Mouse (Mus musculus): ENCODE results near the gene Lrrc74a. TPM values are rescaled to one million over a fixed set of nuclear protein-coding genes. Genes with fewer than 3 reads are reported as not detected.
A peak's percentile ranks its signal among the peaks of the same experiment; 100 is the strongest.

The Lrrc74a gene
- total RNA-seq, 2 experiments from 2014 or later: not detected

DNA sequence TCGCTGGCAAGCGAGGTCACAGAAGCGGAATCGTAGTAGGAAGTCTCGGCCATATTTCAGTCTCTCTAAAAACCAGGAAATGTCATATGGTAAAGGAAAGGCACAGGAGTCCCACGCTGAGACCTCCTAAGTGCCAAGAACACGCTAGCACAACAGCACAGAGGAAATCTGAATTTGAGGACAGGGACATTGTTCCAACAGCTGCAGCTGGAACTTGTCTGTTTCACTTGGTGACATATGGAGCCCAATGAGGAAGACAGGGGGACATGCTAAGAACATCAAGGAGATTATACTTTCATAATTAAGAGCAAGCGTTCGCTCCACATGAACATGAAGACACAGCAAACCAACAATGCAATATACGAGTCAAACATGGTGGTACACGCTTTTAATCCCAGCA lies 17.2 kb upstream of the Lrrc74a start:
- DNase-seq (ENCODE audit: low spot score in 2 of 2): no peak

DNA sequence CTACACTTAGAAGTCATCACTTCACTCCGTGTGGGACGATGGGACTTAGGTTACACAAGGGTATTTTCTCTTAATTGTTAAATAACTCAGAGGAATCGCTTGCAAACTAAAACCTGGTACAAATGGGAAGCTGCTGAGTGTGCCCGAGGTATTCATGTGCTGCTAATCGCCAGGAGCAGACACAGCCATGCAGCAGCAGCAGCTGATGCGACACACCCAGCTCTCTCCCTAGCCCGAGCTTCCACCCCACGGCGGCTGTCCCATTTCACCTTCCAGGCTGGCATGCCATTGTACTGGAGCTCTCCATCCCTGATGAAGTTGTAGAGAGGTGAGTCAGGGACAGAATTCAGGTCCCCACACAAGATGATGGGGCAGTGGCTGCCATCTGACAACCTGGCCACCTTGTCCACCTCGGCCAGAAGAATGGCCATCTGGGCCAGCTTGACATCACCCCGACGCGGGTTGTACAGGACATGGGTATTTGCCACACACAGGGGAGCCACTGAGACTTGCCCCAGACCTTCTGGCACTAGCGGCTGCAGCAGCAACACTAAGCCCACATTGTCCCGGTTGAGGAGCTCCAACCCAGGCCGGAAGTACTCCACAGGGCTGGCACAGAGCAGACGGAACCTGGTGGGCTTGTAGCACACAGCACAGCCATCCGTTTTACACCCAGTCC lies 14.1 kb upstream of the Lrrc74a start:
- no peak for DNase-seq (ENCODE audit: low spot score in 2 of 2)

DNA sequence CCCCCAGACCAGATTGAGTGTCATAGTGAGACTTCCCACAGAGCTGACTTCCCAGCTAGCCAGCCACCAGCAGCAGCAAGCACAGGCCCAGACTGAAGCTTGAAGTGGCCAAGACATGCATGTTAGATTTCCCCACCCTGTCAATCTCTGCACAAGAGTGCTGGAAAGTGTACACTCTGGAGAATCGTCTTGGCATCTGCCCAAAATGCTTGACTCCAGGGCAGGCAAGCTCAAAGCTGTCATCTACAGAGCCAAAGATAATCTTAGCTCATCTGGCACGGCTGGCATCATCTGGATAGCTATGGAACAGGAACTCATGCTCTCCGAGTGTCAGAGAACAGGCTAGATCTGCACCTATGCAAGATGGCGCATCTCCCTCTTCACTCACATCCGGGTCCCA lies 12.7 kb upstream of the Lrrc74a start:
- DNase-seq (ENCODE audit: low spot score in 2 of 2): no peak

DNA sequence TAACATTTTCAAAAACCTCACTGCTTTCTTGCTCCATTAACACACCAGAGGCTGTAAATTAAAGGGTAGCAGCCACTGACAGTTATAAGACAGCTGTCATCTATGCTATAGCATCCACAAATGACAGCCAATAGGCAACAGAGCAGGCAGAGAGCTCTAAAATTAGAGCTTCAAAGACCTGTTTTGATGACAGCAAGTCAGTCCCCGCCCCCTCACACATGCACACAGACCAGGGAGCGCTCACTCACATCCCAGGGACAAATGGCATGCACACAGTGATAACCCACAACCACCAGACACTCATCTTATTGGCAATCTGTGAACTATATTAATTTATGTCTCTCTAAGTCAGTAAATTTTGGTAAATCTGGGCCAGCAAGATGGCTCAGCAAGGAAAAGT lies 9.9 kb upstream of the Lrrc74a start:
- DNase-seq (ENCODE audit: low spot score in 2 of 2): no peak

DNA sequence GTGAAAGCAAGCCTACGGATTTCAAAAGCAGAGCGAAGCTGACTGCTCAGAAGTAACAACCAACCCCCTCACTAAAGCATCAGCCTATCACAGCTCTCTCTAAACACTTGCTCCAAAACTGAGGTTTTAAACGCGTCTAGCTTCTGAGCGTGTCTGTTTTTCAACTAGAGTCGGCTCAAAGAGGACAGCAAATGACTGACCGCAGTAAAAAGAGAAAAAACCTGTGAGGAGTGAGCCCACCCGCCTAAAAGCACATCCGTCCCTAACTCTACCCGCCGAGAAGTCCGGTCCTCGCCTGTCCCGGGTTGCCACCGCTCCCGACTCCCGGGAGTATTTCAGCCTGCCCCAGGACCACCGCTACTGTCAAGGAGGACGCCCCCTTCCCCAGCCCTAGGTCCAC lies 8.5 kb upstream of the Lrrc74a start:
- DNase-seq (ENCODE audit: low spot score in 2 of 2): peak; percentile 27 to 46

DNA sequence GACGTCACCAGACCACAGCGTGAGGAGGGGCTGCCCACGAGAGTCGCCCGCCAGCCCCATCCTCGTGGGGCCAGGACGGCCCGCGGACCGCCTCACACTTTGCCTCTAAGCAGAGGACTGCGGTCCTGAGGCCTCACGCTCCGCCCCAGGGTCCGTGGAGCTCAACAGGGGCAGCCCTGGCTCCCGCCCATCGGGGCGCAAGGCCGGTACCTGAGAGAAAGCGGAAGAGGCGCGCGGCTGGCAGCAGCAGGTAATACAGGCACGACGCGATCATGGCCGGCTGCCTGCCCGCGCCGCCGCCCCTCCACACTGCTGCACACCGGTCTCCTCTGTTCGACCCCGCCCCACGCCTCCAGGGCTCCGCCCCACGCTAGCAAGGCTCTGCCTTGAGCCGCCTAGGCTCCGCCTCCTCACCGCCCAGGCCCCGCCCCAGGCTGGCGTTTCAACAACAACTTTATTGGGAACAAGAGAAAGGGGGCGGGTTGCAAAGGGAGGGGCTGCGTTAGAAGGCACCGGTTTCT lies 8.0 kb upstream of the Lrrc74a start, which contains the start of gene Angel1:
Gene Angel1, minus strand, starts transcription at position 341 of the 521 bp plus-strand sequence.
- peak; percentile 91 to 96 for DNase-seq (ENCODE audit: low spot score in 2 of 2)

DNA sequence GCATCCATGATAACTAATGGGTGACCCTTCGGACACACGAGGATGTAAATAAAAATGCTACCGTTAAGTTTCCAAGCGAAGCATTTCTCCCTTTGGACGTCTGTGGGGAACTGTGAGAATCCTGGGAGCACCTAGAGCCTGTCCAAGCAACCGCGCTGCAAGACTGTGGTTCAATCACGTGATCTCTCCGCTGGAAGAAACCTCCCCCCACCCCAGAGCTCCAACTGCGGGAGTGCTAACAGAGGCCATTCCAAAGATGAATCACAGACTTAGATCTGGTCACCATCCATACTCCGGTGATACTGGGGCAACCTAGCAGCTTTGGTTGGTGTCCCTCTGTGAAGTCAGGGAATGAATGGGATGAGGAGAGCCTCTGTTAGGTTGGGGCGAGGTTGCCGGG lies 26.9 kb downstream of the Lrrc74a start:
- DNase-seq (ENCODE audit: low spot score in 2 of 2): no peak

DNA sequence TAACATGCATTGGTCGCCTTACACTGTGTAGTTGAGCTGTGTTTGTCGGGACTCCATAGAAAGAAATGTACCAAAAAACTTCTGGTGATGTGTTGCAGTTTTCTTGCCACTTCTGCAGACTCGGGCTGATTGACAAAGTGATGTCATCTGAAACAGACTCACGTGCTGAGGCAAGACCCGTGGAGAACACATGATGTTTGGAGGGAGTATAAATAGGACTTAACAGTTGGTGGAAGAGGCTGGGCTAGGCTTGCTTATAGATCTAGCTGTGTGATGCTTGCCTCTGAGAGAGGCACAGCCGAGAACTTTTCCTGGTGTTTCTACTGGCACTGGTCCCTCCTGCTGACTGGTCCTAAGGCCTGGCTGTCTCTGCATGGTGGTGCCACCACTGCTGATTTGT lies 29.9 kb downstream of the Lrrc74a start:
- no peak for DNase-seq (ENCODE audit: low spot score in 2 of 2)

DNA sequence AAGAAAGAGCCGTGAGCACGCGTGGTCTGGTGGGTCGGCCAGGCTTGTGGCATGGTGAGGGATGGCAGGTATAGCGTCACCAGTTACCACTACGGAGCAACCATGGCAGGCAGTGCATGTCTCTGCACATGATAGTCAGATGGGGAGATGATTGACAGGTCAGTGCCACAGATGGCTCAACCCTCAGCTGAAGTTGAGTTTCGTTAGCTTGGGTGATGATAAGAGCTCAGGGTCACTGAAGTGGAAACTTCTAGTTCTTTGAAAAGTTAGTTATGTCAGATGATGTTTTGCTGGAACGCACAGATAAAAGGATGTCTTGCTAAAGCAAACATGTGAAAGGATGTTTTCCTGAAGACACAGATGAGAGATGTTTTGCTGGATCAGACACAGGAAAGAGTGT lies 32.3 kb downstream of the Lrrc74a start:
- no peak for DNase-seq (ENCODE audit: low spot score in 2 of 2)

DNA sequence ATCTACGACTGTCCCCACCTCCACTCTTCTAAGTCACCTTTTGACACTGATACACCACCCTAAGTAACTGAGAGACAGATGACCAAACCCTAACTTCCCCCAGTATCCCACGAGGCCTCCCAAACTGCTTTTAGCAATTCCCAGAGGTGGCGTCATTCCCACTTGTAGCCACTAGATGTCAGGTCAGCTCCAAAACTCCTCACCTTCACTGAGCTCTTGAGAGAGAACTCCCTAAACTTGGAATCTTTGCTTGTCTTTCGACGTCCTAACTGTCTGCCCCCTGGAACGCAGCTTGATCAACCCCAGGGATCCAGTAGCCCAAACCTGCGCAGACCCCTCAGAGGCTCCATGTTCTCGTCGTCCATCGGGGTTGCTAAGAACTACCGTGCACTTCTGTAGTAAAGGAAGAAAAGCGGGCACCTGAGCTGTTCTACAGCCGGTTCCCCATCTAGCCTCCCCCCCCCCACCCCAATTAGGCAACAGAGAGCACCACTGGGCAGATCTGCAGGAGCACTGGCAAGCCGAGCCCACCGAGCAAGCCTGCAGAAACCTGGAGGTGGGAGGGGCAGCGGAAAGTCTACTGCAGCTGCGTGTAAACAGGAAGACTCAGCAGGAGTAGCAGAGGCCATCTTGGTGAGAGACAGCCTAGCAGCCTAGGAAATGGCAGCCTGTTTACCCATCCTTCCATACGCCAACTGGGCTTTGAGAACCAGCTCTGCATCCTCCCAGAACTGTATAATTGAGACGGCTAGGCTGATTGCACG lies 33.9 kb downstream of the Lrrc74a start:
- DNase-seq (ENCODE audit: low spot score in 2 of 2): peak; percentile 50 to 70

DNA sequence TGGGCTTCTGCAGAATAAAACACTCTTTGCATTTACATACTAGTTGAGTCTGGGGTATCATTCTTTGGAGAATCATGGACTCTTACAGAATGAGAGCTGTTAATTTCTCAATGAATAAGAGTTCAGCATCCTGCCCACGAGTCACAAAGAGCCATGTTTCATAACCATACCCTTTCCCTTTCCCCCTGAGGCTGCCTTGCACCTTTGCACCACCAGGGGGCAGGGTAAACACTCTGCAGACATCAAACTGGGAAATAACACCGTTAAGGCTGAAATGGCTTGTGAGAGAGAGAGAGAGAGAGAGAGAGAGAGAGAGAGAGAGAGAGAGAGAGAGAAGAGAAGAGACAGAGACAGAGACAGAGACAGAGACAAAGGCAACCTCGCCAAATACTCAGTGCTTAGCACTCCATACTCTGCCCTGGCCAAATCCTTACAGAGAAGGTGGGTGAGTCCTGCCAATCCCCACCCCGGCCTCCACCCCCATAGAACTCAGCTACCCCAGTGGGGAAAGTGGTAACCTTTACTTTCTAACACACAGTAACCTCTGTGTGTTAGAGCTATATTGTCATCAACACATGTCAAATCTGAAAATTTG lies 34.9 kb downstream of the Lrrc74a start:
- DNase-seq (ENCODE audit: low spot score in 2 of 2): peak; percentile 88 to 90

DNA sequence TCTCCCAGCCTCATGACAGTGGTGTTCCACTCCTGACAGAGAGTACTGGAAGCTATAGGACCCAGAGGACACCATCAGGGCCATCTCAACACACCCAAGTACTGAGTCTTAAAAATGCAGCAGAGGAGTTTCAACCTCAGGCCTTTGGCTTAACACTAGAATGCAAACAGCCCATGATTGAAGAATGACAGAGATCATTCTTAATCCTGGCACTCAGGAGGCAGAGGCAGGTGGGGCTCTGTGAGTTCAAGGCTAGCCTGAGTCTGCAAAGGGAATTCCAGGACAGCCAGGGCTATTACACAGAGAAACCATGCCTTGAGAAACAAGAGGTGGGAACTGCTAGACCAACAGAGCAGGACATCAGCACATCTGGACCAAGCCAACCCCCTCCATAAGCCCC lies 35.6 kb downstream of the Lrrc74a start:
- no peak for DNase-seq (ENCODE audit: low spot score in 2 of 2)

DNA sequence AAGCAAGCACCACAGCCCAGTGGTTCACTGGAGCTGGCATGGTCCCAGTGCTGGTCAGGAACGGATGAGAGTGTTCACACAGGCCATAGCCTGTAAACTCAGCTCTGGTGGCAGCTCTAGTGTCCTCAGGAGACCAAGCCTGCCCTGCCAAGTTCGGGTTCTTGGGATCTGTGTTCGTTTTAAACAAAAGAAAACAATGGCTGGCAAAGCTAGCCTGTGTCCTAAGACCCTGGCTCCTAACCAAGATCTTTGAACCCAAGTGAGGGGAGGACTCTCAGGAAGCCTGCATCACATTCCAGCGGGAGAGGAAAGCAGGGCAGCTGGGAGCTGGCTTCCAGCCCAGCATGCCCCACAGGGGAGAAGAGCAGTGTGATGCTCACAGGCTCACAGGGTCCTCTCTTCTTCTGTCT lies 36.1 kb downstream of the Lrrc74a start:
- DNase-seq (ENCODE audit: low spot score in 2 of 2): peak in 1 of 2 experiments; percentile 46

DNA sequence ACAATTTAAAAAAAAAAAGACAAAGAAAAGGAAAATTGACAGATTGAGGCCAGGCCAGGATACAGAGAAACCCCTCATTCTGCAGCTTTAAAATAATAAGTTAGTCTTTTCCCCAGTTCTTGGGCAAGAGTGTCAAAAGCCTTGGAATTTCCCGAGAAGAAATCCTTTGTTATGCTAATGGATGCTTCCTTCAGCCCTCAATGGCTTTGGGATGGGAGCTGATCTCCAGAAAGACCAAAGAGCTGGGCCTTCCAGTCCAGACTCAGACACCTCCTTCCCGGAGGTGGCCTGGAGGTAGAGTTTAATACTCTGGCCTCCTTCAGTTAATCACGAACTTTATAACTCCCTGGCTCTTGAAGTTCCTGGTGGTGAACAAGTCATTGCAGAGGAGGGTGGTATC lies 36.8 kb downstream of the Lrrc74a start:
- no peak for DNase-seq (ENCODE audit: low spot score in 2 of 2)

DNA sequence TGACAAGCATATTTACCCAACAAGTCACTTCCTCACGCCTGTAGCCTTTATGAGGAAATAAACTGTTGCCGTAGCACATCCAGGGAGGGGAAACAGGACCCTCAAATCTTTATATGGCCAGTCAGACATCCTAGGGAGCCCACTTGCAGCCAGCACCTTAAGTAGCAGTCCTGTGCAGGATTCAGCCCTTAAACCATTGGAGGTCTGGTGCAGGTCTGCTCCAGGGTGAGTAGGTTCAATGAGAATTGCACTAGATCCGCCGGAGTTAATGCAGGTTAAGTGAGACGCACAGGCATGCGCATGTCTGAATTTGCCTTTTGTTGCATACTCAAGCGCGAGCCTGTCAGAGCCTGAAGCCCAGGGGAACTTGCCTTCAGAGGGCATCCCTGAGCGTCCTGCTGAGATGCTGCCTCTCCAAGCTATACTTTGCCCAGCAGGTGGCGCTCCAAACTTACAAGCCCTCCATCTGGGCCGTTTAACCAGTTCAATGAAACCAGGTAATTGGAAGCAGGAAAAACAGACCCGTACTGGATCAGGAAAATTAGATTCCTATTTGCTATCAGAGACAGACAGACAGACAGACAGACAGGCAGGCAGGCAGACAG lies 37.8 kb downstream of the Lrrc74a start:
- DNase-seq (ENCODE audit: low spot score in 2 of 2): peak; percentile 91 to 96

DNA sequence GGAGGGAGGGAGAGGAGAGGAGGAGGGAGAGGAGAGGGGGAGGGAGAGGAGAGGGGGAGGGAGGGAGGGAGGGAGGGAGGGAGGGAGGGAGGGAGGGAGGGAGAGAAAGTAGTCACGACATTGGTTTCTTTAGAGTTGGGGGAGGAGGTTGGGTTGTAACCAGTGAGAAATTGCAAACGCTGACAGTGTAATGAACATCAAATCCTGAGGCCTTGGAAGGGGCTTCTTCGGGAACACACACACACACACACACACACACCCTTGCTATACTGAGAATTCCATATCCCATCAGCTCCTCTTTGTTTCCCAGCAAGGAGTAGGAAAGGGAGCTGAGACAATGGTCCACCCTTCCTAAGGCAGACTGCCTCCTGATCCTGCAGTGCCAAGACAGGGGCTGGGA lies 38.4 kb downstream of the Lrrc74a start:
- DNase-seq (ENCODE audit: low spot score in 2 of 2): no peak

DNA sequence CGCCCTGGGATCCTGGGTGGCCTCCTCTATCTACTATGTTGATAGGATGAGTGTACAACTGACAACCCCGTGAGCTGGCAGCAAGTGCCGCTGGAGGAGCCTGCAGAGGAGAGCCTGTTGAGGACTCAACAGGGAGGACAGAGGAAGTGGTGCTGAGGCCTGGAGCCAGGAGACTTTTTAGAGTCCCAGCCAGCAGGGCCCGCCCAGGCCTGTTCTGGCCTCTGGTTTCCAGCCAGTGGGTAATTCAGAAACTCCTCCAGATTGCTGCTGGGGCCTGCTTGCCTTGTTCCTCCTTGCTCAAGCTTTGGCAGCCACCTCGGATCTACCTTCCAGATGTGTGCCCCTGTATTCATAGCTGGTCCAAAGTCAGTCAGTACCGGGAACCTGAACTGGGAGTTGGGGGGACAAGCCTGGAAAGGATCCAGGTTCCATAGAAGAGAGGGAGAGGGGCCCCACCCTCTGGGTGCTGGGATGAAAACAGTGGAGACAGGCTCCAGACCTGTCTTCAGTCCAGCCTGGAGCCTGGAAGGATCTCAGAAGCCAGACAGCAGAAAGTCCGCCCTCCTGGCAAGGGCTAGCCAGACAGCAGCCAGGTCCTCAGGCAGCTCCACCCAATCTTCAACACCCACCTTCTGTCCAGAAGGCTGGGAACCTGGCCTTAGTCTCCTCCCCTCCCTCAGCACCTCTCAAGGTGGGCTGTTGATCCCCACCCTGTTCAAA lies 41.6 kb downstream of the Lrrc74a start:
- no peak for DNase-seq (ENCODE audit: low spot score in 2 of 2)

DNA sequence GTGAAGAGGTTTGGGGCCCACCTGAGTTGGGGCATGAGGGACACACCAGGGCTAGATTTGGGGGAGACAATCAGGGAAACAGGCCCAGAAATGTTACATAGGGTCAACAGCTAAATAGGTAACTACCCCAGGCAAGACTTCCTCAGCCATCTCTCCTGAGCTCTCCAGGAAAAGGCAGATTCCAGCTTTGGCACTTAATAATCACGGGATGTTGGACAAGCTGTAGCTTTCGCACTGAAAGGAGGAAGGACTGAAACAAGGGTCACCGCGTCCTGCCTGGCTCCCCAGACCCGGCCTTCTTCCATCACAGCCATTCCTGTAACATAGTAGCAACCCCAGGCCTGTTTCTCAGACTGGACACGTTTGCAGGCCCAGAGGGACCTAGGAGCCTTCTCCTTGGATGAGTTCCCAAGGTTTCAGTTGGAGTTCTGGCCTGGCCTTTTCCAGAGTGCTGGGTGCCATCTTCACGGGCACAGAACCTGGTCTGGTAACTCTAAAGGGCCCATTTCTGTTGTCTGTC lies 42.2 kb downstream of the Lrrc74a start:
- DNase-seq (ENCODE audit: low spot score in 2 of 2): no peak

DNA sequence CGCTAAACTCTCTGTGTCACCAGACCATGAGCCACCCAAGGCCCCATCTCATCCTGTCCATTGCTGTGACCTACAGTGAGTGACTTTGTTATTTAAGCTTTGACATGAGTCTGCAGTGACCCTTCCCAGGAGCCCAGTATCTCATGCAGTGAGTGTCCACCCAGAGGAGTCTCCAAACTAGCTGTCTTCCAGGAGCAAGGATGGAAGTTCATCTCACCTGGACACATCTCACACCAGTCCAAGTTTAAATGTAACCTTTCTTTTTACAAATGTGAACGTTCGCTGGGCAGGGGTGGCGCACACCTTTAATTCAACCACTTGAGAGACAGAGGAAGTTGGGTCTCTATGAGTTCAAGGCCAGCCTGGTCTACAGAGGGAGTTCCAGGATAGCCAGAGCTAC lies 44.4 kb downstream of the Lrrc74a start:
- DNase-seq (ENCODE audit: low spot score in 2 of 2): no peak

DNA sequence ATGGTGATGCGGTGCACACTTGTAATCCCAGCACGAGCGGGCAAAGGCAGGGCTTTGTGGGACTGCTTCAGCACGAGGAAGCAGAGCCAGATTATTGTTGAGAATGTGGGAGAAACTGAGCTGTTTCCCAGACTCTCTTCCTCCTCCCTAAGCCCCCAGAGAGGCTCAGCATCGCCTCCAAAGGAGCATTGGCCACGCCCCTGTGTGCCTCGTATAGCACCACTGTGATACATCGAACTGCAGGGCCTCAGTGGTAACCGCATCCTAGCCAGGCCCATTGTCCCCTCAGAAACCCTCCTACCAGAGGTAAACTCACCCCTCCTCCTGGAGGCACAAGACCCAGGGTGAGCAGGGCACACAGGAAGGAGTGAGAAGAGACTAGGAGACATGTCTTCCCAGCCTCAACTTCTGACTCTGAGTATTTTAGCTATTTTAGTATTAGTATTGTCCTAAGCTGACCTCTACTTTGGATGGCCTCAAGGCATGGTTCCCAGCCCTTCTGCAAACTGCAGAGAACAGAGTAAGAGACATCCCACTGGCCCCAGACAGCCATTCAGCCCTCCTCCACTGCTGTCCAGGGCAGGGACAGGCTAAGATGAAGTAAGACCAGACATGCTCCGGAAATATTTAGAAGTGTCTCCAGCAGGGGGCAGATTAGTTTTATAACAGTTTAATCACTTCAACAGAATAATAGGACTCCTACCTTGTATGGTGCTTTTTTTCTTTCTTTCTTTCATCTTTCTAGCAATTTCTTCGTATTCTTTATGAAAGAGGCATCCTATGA lies 45.2 kb downstream of the Lrrc74a start:
- no peak for DNase-seq (ENCODE audit: low spot score in 2 of 2)

Data from layer of hippocampus, postnatal 14 days (tissue).